Mouse (Mus musculus): ENCODE measurements around the gene Gm9767.

DNA sequence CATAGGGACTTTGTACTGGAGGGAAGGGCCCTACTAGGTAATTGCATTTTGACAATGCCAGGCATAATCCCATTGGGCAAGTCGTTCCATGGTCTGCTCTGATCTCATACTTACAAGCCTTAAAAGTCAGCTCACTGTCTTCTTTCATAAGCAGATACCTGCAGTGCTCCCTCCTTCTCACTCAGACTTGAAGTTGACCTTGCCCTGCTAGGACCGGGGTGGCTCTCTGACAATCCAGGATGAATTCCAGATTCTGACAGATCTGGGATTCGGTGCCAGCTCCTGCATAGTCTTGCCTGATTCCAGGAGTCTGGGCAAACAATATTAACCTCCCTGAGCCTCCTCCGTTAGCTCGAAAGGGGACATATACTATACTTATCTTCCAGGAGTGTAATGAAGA, 6.1 kb upstream of the Gm9767 start:
- TF ChIP-seq CTCF (IDR thresholded peaks at IDR 0.05) (no peak), POLR2A (IDR thresholded peaks at IDR 0.05; ENCODE audit: insufficient read depth, low read depth, low read length) (no peak), EP300 (IDR thresholded peaks at IDR 0.05; ENCODE audit: insufficient read depth, low read depth, low read length) (no peak)

All from heart, adult 2 months (tissue).